Mouse (Mus musculus) neural tube, embryonic 12.5 days (tissue): ENCODE data around the gene Bcas3. TPM values are rescaled to one million over a fixed set of nuclear protein-coding genes. Genes with fewer than 3 reads are reported as not detected.
A peak's percentile ranks its signal among the peaks of the same experiment; 100 is the strongest.

ENCODE experiments used
- ATAC-seq: fragments of 200-750 bp; cut with Nextera tagmentation; 2 replicates; pipeline ENCODE4 v1.8.0; 2017; ENCODE audit warnings: low read depth, mild to moderate bottlenecking, moderate TSS enrichment, moderate library complexity; ENCODE audit not compliant: low FRiP score
- H3K27ac ChIP-seq: fragments of 300-500 bp; sonication (generic); 2 replicates; pipeline ENCODE4 v1.5.1; 2016
- H3K27me3 ChIP-seq: fragments of 300-500 bp; sonication (generic); replicated peaks from 2 replicates; pipeline ENCODE4 v1.6.1; 2016; ENCODE audit warnings: mild to moderate bottlenecking
- H3K36me3 ChIP-seq: fragments of 300-500 bp; sonication (generic); 2 replicates; pipeline ENCODE4 v1.6.1; 2016; ENCODE audit warnings: mild to moderate bottlenecking
- H3K4me1 ChIP-seq: fragments of 300-500 bp; sonication (generic); 2 replicates; pipeline ENCODE4 v1.6.1; 2016
- H3K4me2 ChIP-seq: fragments of 300-500 bp; sonication (generic); replicated peaks from 2 replicates; pipeline ENCODE4 v1.6.1; 2016; ENCODE audit warnings: mild to moderate bottlenecking
- H3K4me3 ChIP-seq: fragments of 300-500 bp; sonication (generic); 2 replicates; pipeline ENCODE4 v1.5.1; 2016
- H3K9ac ChIP-seq: fragments of 300-500 bp; sonication (generic); 2 replicates; pipeline ENCODE4 v1.6.1; 2016; ENCODE audit warnings: mild to moderate bottlenecking
- H3K9me3 ChIP-seq: fragments of 300-500 bp; sonication (generic); 2 replicates; pipeline ENCODE4 v1.6.1; 2016; ENCODE audit warnings: mild to moderate bottlenecking
- WGBS: fragments of 180-500 bp; shearing (Covaris S2); methylation state at CpG from one replicate; pipeline ENCODE4 v1.1.7; 2016; 5-methylcytosine and 5-hydroxymethylcytosine counted together
- polyA plus RNA-seq: library from polyadenylated mRNA; unstranded; fragments of >200 nt; fragmentation: Nextera tagmentation; extraction: Ambion mirVana; gene quantifications from 2 replicates; pipeline ENCODE4 v1.2.1, GENCODE M21; 2016

Gene Bcas3
- polyA plus RNA-seq, 1 experiment from 2014 or later = 38.2 TPM

- Histone ChIP-seq H3K9me3 (no peaks in the 10 kb centered on the region), H3K27me3 (no peaks in the 10 kb centered on the region), H3K36me3 (no peaks in the 10 kb centered on the region), H3K9ac (no peak overlapping the region), H3K4me3 (no peak overlapping the region), H3K4me1 (peaks cover 32% of the 10 kb centered on the region), H3K4me2 (no peak overlapping the region), H3K27ac (no peak overlapping the region)
- ATAC-seq = no peak
- 50% methylated on average over 16 of the region's 16 CpGs for WGBS
These were observed 342.8 kb downstream of the Bcas3 start for GRCm38 (mm10) chr11:85695614-85696263.

GRCm38 (mm10) chr11:85696491-85697398 is 343.8 kb downstream of the Bcas3 start:
- no peak overlapping the region; the same call in 1 of the 2 replicates for H3K4me2 ChIP-seq
- H3K36me3 ChIP-seq = no peaks in the 10 kb centered on the region
- H3K9ac ChIP-seq = no peak overlapping the region
- H3K27ac ChIP-seq = no peak overlapping the region
- no peak overlapping the region for H3K4me3 ChIP-seq
- H3K9me3 ChIP-seq = no peaks in the 10 kb centered on the region
- ATAC-seq = no peak
- no peaks in the 10 kb centered on the region for H3K27me3 ChIP-seq
- WGBS = 29% methylated on average over 14 of the region's 14 CpGs
- H3K4me1 ChIP-seq = peaks cover 32% of the 10 kb centered on the region

GRCm38 (mm10) chr11:85697468-85697867 is 344.5 kb downstream of the Bcas3 start:
- Histone ChIP-seq H3K36me3 (no peaks in the 10 kb centered on the region), H3K27me3 (no peaks in the 10 kb centered on the region), H3K4me3 (no peak overlapping the region), H3K4me2 (no peak overlapping the region), H3K4me1 (peaks cover 32% of the 10 kb centered on the region), H3K9ac (no peak overlapping the region), H3K27ac (no peak overlapping the region), H3K9me3 (no peaks in the 10 kb centered on the region)
- ATAC-seq = no peak
- whole genome bisulfite sequencing = 87% methylated on average over 4 of the region's 4 CpGs

GRCm38 (mm10) chr11:85698242-85698641 is 345.3 kb downstream of the Bcas3 start:
- no peak for ATAC-seq
- no peaks in the 10 kb centered on the region for H3K9me3 ChIP-seq
- no peak overlapping the region for H3K4me3 ChIP-seq
- 69% methylated on average over 11 of the region's 11 CpGs for WGBS
- no peak overlapping the region for H3K27ac ChIP-seq
- no peak overlapping the region for H3K9ac ChIP-seq
- H3K4me1 ChIP-seq = peaks cover 27% of the 10 kb centered on the region
- H3K27me3 ChIP-seq = no peaks in the 10 kb centered on the region
- no peak overlapping the region for H3K4me2 ChIP-seq
- no peaks in the 10 kb centered on the region for H3K36me3 ChIP-seq

GRCm38 (mm10) chr11:85704062-85704748 is 351.2 kb downstream of the Bcas3 start:
- no peak for ATAC-seq
- Histone ChIP-seq H3K27me3 (no peaks in the 10 kb centered on the region), H3K4me2 (no peak overlapping the region), H3K4me1 (no peaks in the 10 kb centered on the region), H3K36me3 (no peaks in the 10 kb centered on the region), H3K9ac (no peak overlapping the region), H3K4me3 (no peak overlapping the region), H3K27ac (no peak overlapping the region), H3K9me3 (no peaks in the 10 kb centered on the region)
- WGBS = 85% methylated on average over 4 of the region's 4 CpGs

- H3K27ac ChIP-seq = no peak overlapping the region
- no peak for ATAC-seq
- H3K36me3 ChIP-seq = no peaks in the 10 kb centered on the region
- no peak overlapping the region for H3K4me3 ChIP-seq
- H3K27me3 ChIP-seq = no peaks in the 10 kb centered on the region
- H3K9me3 ChIP-seq = no peaks in the 10 kb centered on the region
- no peak overlapping the region for H3K4me2 ChIP-seq
- no peak overlapping the region for H3K9ac ChIP-seq
- WGBS = 20% methylated on average over 1 of the region's 1 CpGs
- 0 out of 2 replicates have a peak, but pooled peaks cover 5% of the 10 kb centered on the region for H3K4me1 ChIP-seq
These were observed 353.7 kb downstream of the Bcas3 start for GRCm38 (mm10) chr11:85706630-85707029.

GRCm38 (mm10) chr11:85707496-85707895 is 354.5 kb downstream of the Bcas3 start:
- H3K36me3 ChIP-seq = no peaks in the 10 kb centered on the region
- no peak overlapping the region for H3K4me2 ChIP-seq
- H3K27ac ChIP-seq = no peak overlapping the region
- H3K4me3 ChIP-seq = no peak overlapping the region
- no peaks in the 10 kb centered on the region for H3K9me3 ChIP-seq
- H3K9ac ChIP-seq = no peak overlapping the region
- no peaks in the 10 kb centered on the region for H3K27me3 ChIP-seq
- 87% methylated on average over 1 of the region's 1 CpGs for WGBS
- no peak for ATAC-seq
- H3K4me1 ChIP-seq = 0 out of 2 replicates have a peak, but pooled peaks cover 7% of the 10 kb centered on the region

- H3K27ac ChIP-seq = no peak overlapping the region
- no peaks in the 10 kb centered on the region for H3K9me3 ChIP-seq
- peaks cover 22% of the 10 kb centered on the region for H3K4me1 ChIP-seq
- no peaks in the 10 kb centered on the region for H3K36me3 ChIP-seq
- H3K4me2 ChIP-seq = no peak overlapping the region
- no peak for ATAC-seq
- H3K4me3 ChIP-seq = no peak overlapping the region
- H3K9ac ChIP-seq = no peak overlapping the region
- no peaks in the 10 kb centered on the region for H3K27me3 ChIP-seq
- 74% methylated on average over 6 of the region's 6 CpGs for WGBS
These were observed 356.2 kb downstream of the Bcas3 start for GRCm38 (mm10) chr11:85709147-85709546.

- no peak overlapping the region for H3K4me3 ChIP-seq
- H3K9me3 ChIP-seq = no peaks in the 10 kb centered on the region
- H3K9ac ChIP-seq = no peak overlapping the region
- no peak overlapping the region for H3K4me2 ChIP-seq
- H3K4me1 ChIP-seq = peaks cover 32% of the 10 kb centered on the region
- H3K27me3 ChIP-seq = no peaks in the 10 kb centered on the region
- 80% methylated on average over 7 of the region's 7 CpGs for WGBS
- no peaks in the 10 kb centered on the region for H3K36me3 ChIP-seq
- no peak for ATAC-seq
- H3K27ac ChIP-seq = no peak overlapping the region
These were observed 357.2 kb downstream of the Bcas3 start for GRCm38 (mm10) chr11:85710155-85710554.

- Histone ChIP-seq H3K4me1 (peaks cover 32% of the 10 kb centered on the region), H3K27ac (no peak overlapping the region), H3K9me3 (no peaks in the 10 kb centered on the region), H3K9ac (no peak overlapping the region), H3K36me3 (no peaks in the 10 kb centered on the region), H3K27me3 (no peaks in the 10 kb centered on the region), H3K4me2 (no peak overlapping the region), H3K4me3 (no peak overlapping the region)
- WGBS = 88% methylated on average over 8 of the region's 8 CpGs
- no peak for ATAC-seq
These were observed 359.2 kb downstream of the Bcas3 start for GRCm38 (mm10) chr11:85712026-85712804.

GRCm38 (mm10) chr11:85712860-85713813 is 360.2 kb downstream of the Bcas3 start:
- no peak overlapping the region for H3K9ac ChIP-seq
- H3K4me3 ChIP-seq = no peak overlapping the region
- no peak overlapping the region for H3K27ac ChIP-seq

More at GRCm38 (mm10) chr11:85712860-85713813, 360.2 kb downstream of the Bcas3 start:
- H3K36me3 ChIP-seq = no peaks in the 10 kb centered on the region
- peak overlapping the region; percentile 18 for H3K4me2 ChIP-seq
- H3K4me1 ChIP-seq = peaks cover 32% of the 10 kb centered on the region
- ATAC-seq = no peak; the same call in 1 of the 2 replicates
- no peaks in the 10 kb centered on the region for H3K9me3 ChIP-seq
- WGBS = 35% methylated on average over 19 of the region's 19 CpGs
- H3K27me3 ChIP-seq = no peaks in the 10 kb centered on the region
